Mouse (Mus musculus) MEL (cell line): ENCODE results near the gene Anapc15. TPM values are rescaled to one million over a fixed set of nuclear protein-coding genes. Genes with fewer than 3 reads are reported as not detected.

ENCODE experiments used
- DNase-seq: peaks from one replicate; pipeline ENCODE4 v3.0.0; 2011; ENCODE audit warnings: low read depth, low spot score
- H3K27ac ChIP-seq: 2 replicates; pipeline ENCODE4 v1.5.1; 2012; ENCODE audit warnings: low read depth, mild to moderate bottlenecking, control low read depth, low read length, moderate library complexity; ENCODE audit not compliant: control insufficient read depth
- H3K27me3 ChIP-seq, 2 experiments: fragments of 150-350 bp in 1 of 2; sonication (generic) in 1 of 2; 2 replicates each; pipeline ENCODE4 v1.6.1; 2012; ENCODE audit warnings: low read length in 2 of 2, mild to moderate bottlenecking in 2 of 2, improper control_type of control experiment in 1 of 2, moderate library complexity in 1 of 2; ENCODE audit not compliant: insufficient read depth in 2 of 2, control insufficient read depth in 1 of 2
- H3K36me3 ChIP-seq, 2 experiments: 2 replicates each; pipeline ENCODE4 v1.6.1; 2012 to 2014; ENCODE audit warnings: low read length in 2 of 2, improper control_type of control experiment in 1 of 2, inconsistent platforms in 1 of 2, mild to moderate bottlenecking in 1 of 2; ENCODE audit not compliant: insufficient read depth in 2 of 2, control insufficient read depth in 1 of 2
- H3K4me1 ChIP-seq, 2 experiments: fragments of 150-350 bp in 1 of 2; sonication (generic) in 1 of 2; 2 replicates each; pipeline ENCODE4 v1.6.1; 2012; ENCODE audit warnings: low read length in 2 of 2, improper control_type of control experiment in 1 of 2, mild to moderate bottlenecking in 1 of 2; ENCODE audit not compliant: insufficient read depth in 2 of 2, control insufficient read depth in 1 of 2
- H3K4me3 ChIP-seq, 2 experiments: fragments of 150-350 bp in 1 of 2; sonication (generic) in 1 of 2; 2 replicates each; pipeline ENCODE4 v1.5.1; 2012; ENCODE audit warnings: low read depth in 2 of 2, low read length in 2 of 2, mild to moderate bottlenecking in 2 of 2, moderate library complexity in 2 of 2, control low read depth in 1 of 2, improper control_type of control experiment in 1 of 2; ENCODE audit not compliant: control insufficient read depth in 1 of 2, insufficient read depth in 1 of 2
- H3K79me2 ChIP-seq: 2 replicates; pipeline ENCODE4 v1.6.1; 2012; ENCODE audit warnings: mild to moderate bottlenecking, low read length, moderate library complexity; ENCODE audit not compliant: control insufficient read depth, poor library complexity, insufficient read depth
- H3K9ac ChIP-seq: 2 replicates; pipeline ENCODE4 v1.6.1; 2012; ENCODE audit warnings: low read depth, mild to moderate bottlenecking, control low read depth, low read length, moderate library complexity; ENCODE audit not compliant: control insufficient read depth, poor library complexity, severe bottlenecking
- H3K9me3 ChIP-seq: fragments of 150-350 bp; sonication (generic); replicated peaks from 2 replicates; pipeline ENCODE4 v1.6.1; 2012; ENCODE audit warnings: mild to moderate bottlenecking, low read length, improper control_type of control experiment, moderate library complexity; ENCODE audit not compliant: insufficient read depth
- ELF1 ChIP-seq: IDR thresholded peaks from 2 replicates; pipeline ENCODE4 v1.6.1; 2014; ENCODE audit warnings: low read depth, mild to moderate bottlenecking, inconsistent platforms, low read length, improper control_type of control experiment, moderate library complexity
- GABPA ChIP-seq: IDR thresholded peaks from 2 replicates; pipeline ENCODE4 v1.6.1; 2012; ENCODE audit warnings: low read depth, mild to moderate bottlenecking, inconsistent platforms, low read length, improper control_type of control experiment, moderate library complexity
- HCFC1 ChIP-seq: IDR thresholded peaks from 2 replicates; pipeline ENCODE4 v1.6.1; 2012; ENCODE audit warnings: low read depth, mild to moderate bottlenecking, inconsistent platforms, low read length, improper control_type of control experiment, moderate library complexity
- JUND ChIP-seq: IDR thresholded peaks from 2 replicates; pipeline ENCODE4 v1.6.1; 2011; ENCODE audit warnings: low read depth, mild to moderate bottlenecking, improper control_type of control experiment, low read length
- KAT2A ChIP-seq: conservative IDR thresholded peaks from 2 replicates; pipeline ENCODE4 v1.6.1; 2012; ENCODE audit warnings: low read depth, low read length, improper control_type of control experiment, inconsistent platforms
- MAFK ChIP-seq: IDR thresholded peaks from 2 replicates; pipeline ENCODE4 v1.6.1; 2011; ENCODE audit warnings: low read depth, mild to moderate bottlenecking, low read length, improper control_type of control experiment, borderline replicate concordance
- MAX ChIP-seq: IDR thresholded peaks from 2 replicates; pipeline ENCODE4 v1.6.1; 2011; ENCODE audit warnings: low read length, improper control_type of control experiment
- MAZ ChIP-seq: IDR thresholded peaks from 2 replicates; pipeline ENCODE4 v1.6.1; 2012; ENCODE audit warnings: low read depth, mild to moderate bottlenecking, inconsistent platforms, low read length, improper control_type of control experiment
- MEF2A ChIP-seq: IDR thresholded peaks from 2 replicates; pipeline ENCODE4 v1.6.1; 2014; ENCODE audit warnings: low read depth, mild to moderate bottlenecking, inconsistent platforms, low read length, improper control_type of control experiment; ENCODE audit not compliant: poor library complexity, insufficient replicate concordance, severe bottlenecking; ENCODE audit errors: extremely low read depth
- MXI1 ChIP-seq: IDR thresholded peaks from 2 replicates; pipeline ENCODE4 v1.6.1; 2011; ENCODE audit warnings: mild to moderate bottlenecking, low read depth, low read length, improper control_type of control experiment
- NELFE ChIP-seq: IDR thresholded peaks from 2 replicates; pipeline ENCODE4 v1.6.1; 2011; ENCODE audit warnings: low read depth, low read length, improper control_type of control experiment
- POLR2A ChIP-seq, 2 experiments: IDR thresholded peaks; 2 replicates each; pipeline ENCODE4 v1.6.1; 2011 to 2012; ENCODE audit warnings: low read length in 2 of 2, mild to moderate bottlenecking in 2 of 2, control low read depth in 1 of 2, improper control_type of control experiment in 1 of 2, low read depth in 1 of 2, moderate library complexity in 1 of 2; ENCODE audit not compliant: control insufficient read depth in 1 of 2, insufficient read depth in 1 of 2, poor library complexity in 1 of 2
- RCOR1 ChIP-seq: IDR thresholded peaks from 2 replicates; pipeline ENCODE4 v1.6.1; 2012; ENCODE audit warnings: low read depth, mild to moderate bottlenecking, inconsistent platforms, low read length, improper control_type of control experiment
- SIN3A ChIP-seq: IDR thresholded peaks from 2 replicates; pipeline ENCODE4 v1.6.1; 2012; ENCODE audit warnings: low read length, improper control_type of control experiment, inconsistent platforms
- SMC3 ChIP-seq: IDR thresholded peaks from 2 replicates; pipeline ENCODE4 v1.6.1; 2011; ENCODE audit warnings: low read depth, low read length, improper control_type of control experiment
- UBTF ChIP-seq: IDR thresholded peaks from 2 replicates; pipeline ENCODE4 v1.6.1; 2012; ENCODE audit warnings: low read depth, mild to moderate bottlenecking, inconsistent platforms, low read length, improper control_type of control experiment, moderate library complexity, borderline replicate concordance; ENCODE audit not compliant: insufficient read depth
- USF1 ChIP-seq: IDR thresholded peaks from 2 replicates; pipeline ENCODE4 v1.6.1; 2014; ENCODE audit warnings: low read depth, mild to moderate bottlenecking, inconsistent platforms, low read length, improper control_type of control experiment, moderate library complexity
- USF2 ChIP-seq, 2 experiments: IDR thresholded peaks; 2 replicates each; pipeline ENCODE4 v1.6.1; 2011 to 2012; ENCODE audit warnings: improper control_type of control experiment in 2 of 2, low read length in 2 of 2, borderline replicate concordance in 1 of 2, inconsistent platforms in 1 of 2, low read depth in 1 of 2, mild to moderate bottlenecking in 1 of 2; ENCODE audit not compliant: insufficient read depth in 1 of 2
- polyA plus RNA-seq, 2 experiments: library from polyadenylated mRNA; stranded (reverse) in 1 of 2; unstranded in 1 of 2; fragments of >175 nt in 1 of 2; fragments of >200 nt in 1 of 2; gene quantifications; 2 replicates each; pipeline versions ENCODE4 v1.2.1 to v1.2.4; 2012; ENCODE audit warnings: low replicate concordance in 2 of 2, low read depth in 1 of 2; ENCODE audit not compliant: insufficient read length in 2 of 2, insufficient read depth in 1 of 2, missing spikeins in 1 of 2
- total RNA-seq: library from RNA; depleted of rRNA; stranded (reverse); fragments of 300-350 nt; gene quantifications from 2 replicates; pipeline ENCODE4 v1.2.3, GENCODE M21; 2012

The Anapc15 gene
- total and polyA plus RNA-seq, 3 experiments, result 68.7 to 103 TPM; not detected in 1

DNA sequence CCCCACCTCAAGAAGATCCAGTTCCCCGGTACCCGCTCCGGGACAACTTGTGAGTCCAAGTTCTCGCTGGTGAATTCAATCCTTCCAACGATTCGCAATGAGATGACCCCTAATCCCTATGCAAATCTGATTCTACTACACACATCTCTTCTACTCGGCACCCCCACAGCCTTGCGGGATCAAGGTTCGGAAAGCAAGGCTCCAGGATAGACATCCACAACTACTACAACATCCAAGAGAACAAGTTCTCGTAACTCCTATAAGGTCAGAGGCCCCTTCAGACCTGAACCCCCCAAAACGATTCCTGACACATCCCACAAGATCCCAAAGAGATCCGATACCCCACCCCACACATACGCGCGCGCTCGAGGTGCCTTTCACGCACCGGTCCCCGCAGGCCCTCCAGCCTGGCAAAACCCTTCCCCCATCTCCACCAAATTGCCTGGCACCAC lies 26.3 kb upstream of the Anapc15 start:
- peak; percentile 61 for DNase-seq
- no peaks in the 10 kb centered on the region for H3K36me3 ChIP-seq
- H3K79me2 ChIP-seq, result peaks cover 3% of the 10 kb centered on the region; the same call in 1 of the 2 replicates
- 0 out of 2 replicates have a peak, but pooled peaks have one; percentile 9 for TF ChIP-seq MAX
- TF ChIP-seq JUND, result no peak
- peak overlapping the region; percentile 41; the same call in 1 of the 2 replicates for H3K27ac ChIP-seq
- H3K9ac ChIP-seq, result peak overlapping the region; percentile 81
- H3K27me3 ChIP-seq, result no peaks in the 10 kb centered on the region
- peak overlapping the region; percentile 69 to 100 for H3K4me3 ChIP-seq
- 0 out of 4 replicates have a peak, but pooled peaks cover 0 to 5% of the 10 kb centered on the region in 2 experiments for H3K4me1 ChIP-seq
- no peaks in the 10 kb centered on the region for H3K9me3 ChIP-seq

DNA sequence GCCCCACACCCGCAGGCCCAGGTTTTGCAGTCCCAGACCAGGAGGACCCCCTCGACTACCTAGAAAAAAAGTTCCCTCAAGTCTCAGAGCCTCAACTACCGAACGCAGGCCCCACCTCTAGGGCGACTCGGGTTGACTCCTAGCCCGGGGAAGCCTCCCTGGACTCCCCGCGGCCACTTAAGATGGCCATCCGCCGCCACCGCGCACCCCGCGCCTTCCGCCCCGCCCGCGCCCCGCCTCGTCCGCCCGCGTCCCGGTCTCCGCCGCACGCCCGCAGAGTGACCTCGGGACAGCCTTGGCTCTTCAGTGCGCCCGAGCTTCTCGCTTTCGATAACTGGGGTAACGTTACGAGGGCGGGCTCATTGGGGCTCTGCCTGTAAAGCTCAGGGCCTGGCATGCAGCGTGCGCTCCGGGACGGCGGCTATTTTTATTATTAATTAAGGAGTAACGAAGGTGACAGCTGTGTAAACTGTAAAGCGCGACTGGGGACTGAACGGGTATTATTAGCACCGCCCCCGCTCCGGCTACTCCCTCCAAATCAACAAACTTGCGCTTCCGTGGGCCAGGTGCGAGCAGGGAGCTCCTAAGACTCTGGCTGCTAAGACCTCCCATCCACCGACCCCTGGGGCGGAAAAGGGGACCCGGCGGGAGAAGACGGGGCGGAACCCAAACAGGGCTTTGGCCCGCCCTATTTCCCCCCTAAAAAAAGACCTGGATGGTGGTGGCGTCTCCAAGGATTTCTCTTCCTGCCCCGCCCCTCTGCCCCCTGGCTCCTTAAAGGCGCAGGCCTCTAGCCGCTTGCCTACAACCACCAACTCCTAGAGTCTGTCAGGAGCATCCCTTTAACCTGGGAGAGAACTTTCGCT lies 25.7 kb upstream of the Anapc15 start, which contains the start of gene Inppl1:
TSS of gene Inppl1 (minus strand) at position 624 of the 866 bp plus-strand sequence.
- peak; percentile 86 for DNase-seq
- Histone ChIP-seq H3K27ac (peak within 1 kb of the TSS; percentile 51), H3K27me3 (no peaks in the 10 kb centered on the region)

DNA sequence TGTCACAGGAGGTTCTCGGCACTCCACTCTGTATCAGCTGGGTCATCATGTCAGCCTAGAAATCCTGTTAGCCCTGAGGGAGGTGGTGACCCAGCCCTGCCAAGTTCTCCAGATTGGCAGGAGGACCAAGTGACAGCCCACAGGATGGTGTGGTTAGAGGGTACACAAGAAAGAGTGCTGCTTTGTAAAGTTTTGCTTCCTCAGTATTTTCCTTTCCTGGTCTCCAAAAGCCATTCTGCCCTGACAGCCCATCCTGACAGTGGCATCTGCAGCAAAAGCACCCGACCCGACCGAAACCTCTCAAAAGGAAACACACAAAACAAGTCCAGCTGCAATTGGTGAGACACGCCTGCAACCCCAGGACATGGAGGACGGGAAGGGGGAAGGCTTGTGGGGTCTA lies 19.3 kb upstream of the Anapc15 start:
- no peak overlapping the region for H3K27ac ChIP-seq
- no peak overlapping the region for H3K9ac ChIP-seq
- no peaks in the 10 kb centered on the region for H3K79me2 ChIP-seq
- H3K27me3 ChIP-seq, result no peaks in the 10 kb centered on the region
- TF ChIP-seq MEF2A (no peak), UBTF (no peak), USF2 (IDR thresholded peaks at IDR 0.05; ENCODE audit: borderline replicate concordance in 1 of 2, insufficient read depth in 1 of 2, low read depth in 1 of 2, low read length in 2 of 2) (no peak), GABPA (no peak), USF1 (no peak), SIN3A (no peak), MAZ (no peak), KAT2A (no peak), RCOR1 (no peak), MXI1 (no peak), MAFK (no peak)
- no peaks in the 10 kb centered on the region for H3K9me3 ChIP-seq
- H3K36me3 ChIP-seq, result no peaks in the 10 kb centered on the region
- no peak overlapping the region for H3K4me3 ChIP-seq
- no peaks in the 10 kb centered on the region for H3K4me1 ChIP-seq
- no peak for DNase-seq

More for the DNA sequence above, 25.7 kb upstream of the Anapc15 start, which contains the start of gene Inppl1:
- Histone ChIP-seq H3K4me1 (0 out of 4 replicates have a peak, but pooled peaks cover 0 to 5% of the 10 kb centered on the region in 2 experiments), H3K36me3 (no peaks in the 10 kb centered on the region), H3K4me3 (peak within 1 kb of the TSS; percentile 69 to 100), H3K9me3 (no peaks in the 10 kb centered on the region), H3K79me2 (peaks cover 3% of the 10 kb centered on the region; the same call in 1 of the 2 replicates), H3K9ac (peak within 1 kb of the TSS; percentile 81)
- peak in 1 of 2 experiments; percentile 49; a peak in 2 of 4 replicates for TF ChIP-seq POLR2A (IDR thresholded peaks at IDR 0.05; ENCODE audit: control insufficient read depth in 1 of 2, insufficient read depth in 1 of 2, low read depth in 1 of 2, low read length in 2 of 2, poor library complexity in 1 of 2)
- peak; percentile 90 for TF ChIP-seq SIN3A
- peak; percentile 76 for TF ChIP-seq HCFC1
- no peak for TF ChIP-seq SMC3
- TF ChIP-seq NELFE, result no peak
- peak; percentile 68 for TF ChIP-seq MXI1
- TF ChIP-seq MAZ, result peak; percentile 93
- TF ChIP-seq ELF1, result peak; percentile 64
